Mouse (Mus musculus) heart, postnatal 4 days (tissue): ENCODE measurements at regions not wholly inside any gene's neighbourhood (a gene's known extent, or its start where the extent isn't known, plus 50 kb on each side); places are given as distances from the start of the nearest gene placed in this dataset.

Source experiments
- DNase-seq: peaks from one replicate; pipeline ENCODE4 v3.0.0; 2021
- microRNA-seq, 2 experiments: library from miRNA; unstranded; fragments of <30 nt; microRNA quantifications; one replicate each; pipeline ENCODE4 v1.2.0; 2021 to 2022

DNA sequence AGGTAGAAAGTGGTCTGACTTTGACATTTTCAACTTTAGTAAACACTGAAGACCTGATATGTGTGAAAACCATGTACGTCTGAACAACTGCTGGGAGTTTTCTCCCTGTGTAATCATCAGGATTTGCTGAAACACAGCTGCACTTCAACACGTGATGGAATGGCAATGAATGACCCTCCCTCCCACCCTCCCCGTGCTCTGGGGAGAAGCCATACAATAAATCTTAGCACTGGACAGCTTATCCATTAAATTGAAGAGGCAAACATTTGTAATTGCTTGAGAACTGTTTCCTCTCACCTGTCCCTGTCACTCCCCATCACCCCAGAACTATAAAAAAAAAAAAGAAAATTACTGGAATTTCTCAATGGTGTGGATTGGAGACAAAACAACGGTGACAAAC, 159.1 kb downstream of the Calcrl start:
- DNase-seq: no peak

- no peak for DNase-seq
These were observed 158.2 kb downstream of the Calcrl start for GRCm38 (mm10) chr2:84266883-84267554.

GRCm38 (mm10) chr2:84274038-84274724, 151.0 kb downstream of the Calcrl start:
- no peak for DNase-seq

GRCm38 (mm10) chr2:84277181-84277580, 148.0 kb downstream of the Calcrl start:
- no peak for DNase-seq

Small RNAs in the stretch of these regions (microRNA-seq; reads per million reads assigned to microRNA genes)
- 0 reads per million in 2 experiments for gene Gm25972
